Mouse (Mus musculus): ENCODE results near the gene Spata3.
"Not testable (repeated sequence)": the region's sequence is repeated elsewhere in the genome, so short reads cannot be mapped to it uniquely, and the experiment has no call there.

Gene Spata3

GRCm38 (mm10) chr1:86016516-86016915 is at the start of gene Spata3:
Gene Spata3 (plus strand): TSS chr1:86016816.
- DNase-seq: no peak

- DNase-seq: no peak
Observed at GRCm38 (mm10) chr1:85969081-85969480, 47.5 kb upstream of the Spata3 start.

- peak; percentile 7 for DNase-seq
Observed at GRCm38 (mm10) chr1:85969519-85969918, 47.1 kb upstream of the Spata3 start.

- DNase-seq: no peak
Observed at GRCm38 (mm10) chr1:85971070-85971469, 45.5 kb upstream of the Spata3 start.

- no peak for DNase-seq
Observed at GRCm38 (mm10) chr1:85972341-85972740, 44.3 kb upstream of the Spata3 start.

- no peak for DNase-seq
Observed at GRCm38 (mm10) chr1:85973468-85973877, 43.1 kb upstream of the Spata3 start.

- no peak for DNase-seq
Observed at GRCm38 (mm10) chr1:85977709-85978108, 38.9 kb upstream of the Spata3 start.

GRCm38 (mm10) chr1:85981738-85982357 is 34.8 kb upstream of the Spata3 start:
- DNase-seq: no peak

- no peak for DNase-seq
Observed at GRCm38 (mm10) chr1:85985784-85986183, 30.8 kb upstream of the Spata3 start.

- DNase-seq: no peak
Observed at GRCm38 (mm10) chr1:85988351-85988750, 28.3 kb upstream of the Spata3 start.

GRCm38 (mm10) chr1:85988882-85989281 is 27.7 kb upstream of the Spata3 start:
- not testable (repeated sequence) for DNase-seq

- no peak for DNase-seq
Observed at GRCm38 (mm10) chr1:85992175-85992574, 24.4 kb upstream of the Spata3 start.

GRCm38 (mm10) chr1:85993541-85993940 is 23.1 kb upstream of the Spata3 start:
- DNase-seq: no peak

- DNase-seq: no peak
Observed at GRCm38 (mm10) chr1:85997221-85997620, 19.4 kb upstream of the Spata3 start.

- DNase-seq: no peak
Observed at GRCm38 (mm10) chr1:85998012-85998411, 18.6 kb upstream of the Spata3 start.

- no peak for DNase-seq
Observed at GRCm38 (mm10) chr1:85999853-86000570, 16.6 kb upstream of the Spata3 start.

GRCm38 (mm10) chr1:86005540-86005939 is 11.1 kb upstream of the Spata3 start:
- DNase-seq: no peak

GRCm38 (mm10) chr1:86006040-86006439 is 10.6 kb upstream of the Spata3 start:
- no peak for DNase-seq

GRCm38 (mm10) chr1:86007778-86008177 is 8.8 kb upstream of the Spata3 start:
- peak; percentile 88 for DNase-seq

GRCm38 (mm10) chr1:86015758-86016157 is 858 bp upstream of the Spata3 start:
- not testable (repeated sequence) for DNase-seq

- peak; percentile 73 for DNase-seq
Observed at GRCm38 (mm10) chr1:86018235-86019055, 1.8 kb downstream of the Spata3 start.

GRCm38 (mm10) chr1:86021365-86021989 is 4.9 kb downstream of the Spata3 start:
- no peak for DNase-seq
